Mouse (Mus musculus): Measurements from ENCODE around the gene H2-D1.
A peak's percentile ranks its signal among the peaks of the same experiment; 100 is the strongest.

The H2-D1 gene

DNA sequence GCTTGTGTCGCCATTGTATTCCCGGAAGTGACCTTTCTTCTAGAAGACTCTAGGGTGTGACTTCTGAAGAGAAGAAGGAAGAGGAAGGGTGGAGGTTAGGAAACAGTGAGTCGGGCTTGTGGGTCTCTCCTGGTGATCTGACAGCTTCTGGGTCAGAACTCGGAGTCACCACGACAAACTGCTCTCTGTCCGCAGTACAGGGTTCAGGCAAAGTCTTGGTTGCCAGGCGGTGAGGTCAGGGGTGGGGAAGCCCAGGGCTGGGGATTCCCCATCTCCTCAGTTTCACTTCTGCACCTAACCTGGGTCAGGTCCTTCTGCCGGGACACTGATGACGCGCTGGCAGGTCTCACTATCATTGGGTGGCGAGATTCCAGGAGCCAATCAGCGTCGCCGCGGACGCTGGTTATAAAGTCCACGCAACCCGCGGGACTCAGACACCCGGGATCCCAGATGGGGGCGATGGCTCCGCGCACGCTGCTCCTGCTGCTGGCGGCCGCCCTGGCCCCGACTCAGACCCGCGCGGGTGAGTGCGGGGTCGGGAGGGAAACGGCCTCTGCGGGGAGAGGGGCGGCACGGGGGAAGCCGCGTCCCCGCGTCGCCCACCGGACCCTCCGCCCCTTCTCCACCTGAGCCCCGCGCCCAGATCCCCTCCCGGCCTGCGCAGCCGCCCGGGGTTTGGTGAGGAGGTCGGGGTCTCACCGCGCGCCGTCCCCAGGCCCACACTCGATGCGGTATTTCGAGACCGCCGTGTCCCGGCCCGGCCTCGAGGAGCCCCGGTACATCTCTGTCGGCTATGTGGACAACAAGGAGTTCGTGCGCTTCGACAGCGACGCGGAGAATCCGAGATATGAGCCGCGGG lies at the start of gene H2-D1:
Gene H2-D1 (plus strand): TSS at position 67 of the 859 bp plus-strand sequence.
- DNase-seq: peak; percentile 95 to 99

DNA sequence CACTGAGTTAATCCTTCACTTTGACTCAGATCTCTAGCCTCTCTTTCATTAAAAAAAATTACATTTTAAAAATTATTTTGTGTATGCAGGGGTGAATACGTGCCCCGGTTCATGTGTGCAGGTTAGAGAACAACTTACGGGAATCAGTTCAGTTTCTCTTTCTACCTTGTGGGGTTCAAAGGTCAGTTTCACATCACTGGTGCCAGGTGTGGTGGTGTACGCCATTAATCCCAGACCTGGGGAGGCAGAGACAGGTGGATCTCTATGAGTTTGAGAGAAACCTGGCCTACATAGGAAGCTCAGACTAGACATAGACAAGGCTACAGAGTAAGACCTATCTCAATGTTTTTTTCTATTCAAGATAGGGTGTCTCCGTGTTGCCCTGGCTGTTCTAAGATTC lies 49.5 kb upstream of the H2-D1 start:
- DNase-seq: no peak

DNA sequence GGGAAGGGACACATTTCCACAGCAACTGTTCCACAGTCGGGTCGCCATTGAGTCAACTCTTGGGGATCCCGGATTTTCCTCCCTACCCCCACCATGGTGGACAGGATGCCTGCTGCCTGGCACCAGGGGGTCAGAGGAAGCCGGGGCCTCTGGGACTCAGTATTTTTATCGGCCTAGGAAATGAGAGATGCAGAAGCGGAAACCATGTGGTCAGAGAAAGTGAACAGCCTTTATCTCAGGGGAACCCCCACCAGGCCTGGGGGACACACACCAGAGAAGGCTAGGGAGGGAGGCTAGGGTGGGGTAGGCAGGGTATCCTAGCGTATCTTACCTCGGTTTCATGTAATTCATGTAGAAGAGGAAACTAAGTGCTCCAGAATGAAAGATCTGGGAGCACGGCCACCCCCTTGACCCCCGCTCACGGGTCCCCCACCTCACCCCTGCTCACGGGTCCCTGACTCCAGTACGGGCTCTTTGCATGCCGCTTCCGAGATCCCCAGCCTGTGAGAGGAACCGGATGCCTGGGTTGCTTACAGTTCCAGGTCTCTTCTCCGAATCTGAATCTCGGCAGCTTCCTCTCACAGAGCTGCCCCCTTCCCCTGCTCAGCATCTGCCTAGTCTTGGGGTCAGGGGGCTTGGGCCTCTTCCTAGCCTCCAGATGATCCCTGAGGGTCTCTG lies 43.9 kb upstream of the H2-D1 start:
- DNase-seq: peak; percentile 62 to 75

DNA sequence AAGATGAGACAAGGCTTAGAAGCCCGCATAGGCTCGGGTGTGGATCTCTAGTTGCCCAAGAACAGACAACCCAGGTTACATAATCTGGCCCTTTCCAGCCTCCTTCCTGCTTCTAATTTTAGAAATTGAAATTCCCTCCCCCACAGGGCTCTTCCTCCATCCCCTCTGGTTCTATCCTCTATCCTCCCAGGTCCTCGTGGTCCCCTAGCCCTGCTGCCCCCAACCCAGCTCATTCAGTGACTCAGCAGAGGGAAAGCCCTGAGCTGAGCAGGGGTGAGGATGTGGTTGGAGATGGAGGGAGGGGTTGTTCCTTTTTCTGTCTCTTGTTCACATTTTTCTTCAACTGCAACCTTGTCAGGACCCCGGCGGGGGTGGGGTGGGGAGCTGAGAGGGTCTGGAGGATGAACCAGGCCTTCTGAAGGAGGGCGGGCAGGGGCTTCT lies 42.9 kb upstream of the H2-D1 start:
- peak in 1 of 2 experiments; percentile 43 for DNase-seq

DNA sequence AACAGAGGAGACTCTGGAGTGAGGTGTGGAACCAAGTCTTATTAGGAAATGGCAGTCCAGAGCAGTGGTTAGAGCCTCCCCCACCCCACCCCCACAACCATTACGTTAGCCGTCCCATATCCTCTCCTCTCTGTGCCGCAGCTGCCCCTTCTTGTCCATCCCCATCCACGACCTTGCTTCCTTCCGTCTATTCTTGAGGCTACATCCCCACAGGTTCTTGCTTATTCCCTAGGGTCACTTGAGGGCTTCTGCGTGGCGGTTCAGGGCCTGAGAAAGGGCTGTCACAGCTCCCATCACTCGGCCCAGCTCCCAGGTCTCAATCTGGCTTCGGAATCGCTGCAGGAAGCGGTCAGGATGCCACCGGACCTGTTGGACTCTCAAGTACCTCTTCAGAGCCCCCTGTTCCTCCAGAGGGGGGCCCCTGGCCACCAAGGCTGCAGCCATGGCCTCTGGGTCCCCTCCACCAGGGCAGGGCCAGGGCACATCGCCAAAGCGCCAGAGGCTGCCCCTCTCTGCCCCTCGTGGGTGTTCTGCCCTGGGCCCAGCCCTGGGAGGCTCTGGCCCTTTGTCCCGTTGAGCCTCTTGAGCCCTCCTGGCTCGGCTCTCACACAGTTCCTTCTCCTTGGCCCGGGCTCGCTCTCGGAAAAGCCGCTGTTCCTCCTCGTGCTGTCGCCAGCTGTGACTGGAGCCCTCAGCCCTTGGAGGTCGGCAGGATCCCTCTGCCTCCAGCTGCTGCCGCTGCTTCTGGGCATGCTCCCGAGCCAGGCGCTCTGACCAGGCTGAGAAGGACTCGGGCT lies 42.2 kb upstream of the H2-D1 start, which contains the start of gene Gm16181:
Gene Gm16181 (plus strand): TSS at position 679 of the 797 bp plus-strand sequence.
- peak; percentile 62 to 85 for DNase-seq

DNA sequence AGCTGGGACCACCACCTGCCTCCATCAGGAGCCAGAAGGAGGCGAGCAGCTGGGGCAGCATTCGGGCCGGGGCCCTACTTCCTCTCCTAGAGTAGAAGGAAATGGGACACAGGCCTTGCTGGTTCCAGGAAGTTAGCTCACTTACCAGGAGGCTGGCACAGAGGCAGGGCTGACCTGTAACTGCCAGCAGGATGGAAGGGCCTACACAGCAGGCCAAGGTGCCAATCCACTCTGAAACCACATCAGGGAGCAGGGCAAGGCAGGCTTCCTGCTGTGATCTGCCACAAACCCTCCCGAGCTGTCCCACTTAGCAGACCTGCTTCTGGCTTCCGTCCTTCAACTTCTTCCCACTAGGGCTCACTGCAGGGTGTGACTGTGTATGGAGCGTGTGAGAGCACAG lies 40.2 kb upstream of the H2-D1 start:
- peak; percentile 58 to 72 for DNase-seq

DNA sequence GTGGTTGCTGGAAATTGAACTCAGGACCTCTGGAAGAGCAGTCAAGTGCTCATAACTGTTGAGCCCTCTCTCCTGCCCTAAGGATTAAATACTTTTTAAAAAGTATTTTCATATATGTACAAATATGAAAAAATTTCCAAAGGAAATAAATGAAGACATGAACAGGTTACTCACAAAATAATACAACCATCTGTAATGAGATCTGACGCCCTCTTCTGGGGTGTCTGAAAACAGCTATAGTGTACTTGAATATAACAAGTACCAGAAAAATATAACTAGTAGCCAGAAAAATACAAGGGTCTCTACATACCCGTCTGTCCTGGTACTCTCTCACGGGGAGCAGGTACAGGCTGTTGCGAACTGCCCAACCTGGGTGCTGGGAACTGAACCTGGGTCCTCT lies 37.9 kb upstream of the H2-D1 start:
- no peak for DNase-seq

DNA sequence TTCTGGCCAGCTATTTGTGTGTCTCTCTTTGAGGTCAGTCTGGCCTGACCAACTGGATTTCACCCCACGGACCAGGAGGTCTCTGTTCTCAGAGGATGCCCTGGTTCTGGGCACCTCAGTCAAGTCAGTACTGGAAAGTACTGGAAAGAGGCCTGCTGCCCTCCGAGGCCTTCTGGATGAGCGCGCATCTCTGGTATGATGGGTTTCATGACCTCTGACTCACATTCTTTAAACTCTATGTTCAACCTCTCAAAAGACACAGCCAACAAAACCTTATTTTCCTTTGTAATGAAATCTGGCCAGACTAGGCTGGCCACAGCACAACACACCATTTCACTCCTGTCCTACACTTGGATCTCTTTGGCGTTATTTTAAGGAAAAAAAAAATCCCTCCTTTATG lies 37.1 kb upstream of the H2-D1 start:
- DNase-seq: no peak

DNA sequence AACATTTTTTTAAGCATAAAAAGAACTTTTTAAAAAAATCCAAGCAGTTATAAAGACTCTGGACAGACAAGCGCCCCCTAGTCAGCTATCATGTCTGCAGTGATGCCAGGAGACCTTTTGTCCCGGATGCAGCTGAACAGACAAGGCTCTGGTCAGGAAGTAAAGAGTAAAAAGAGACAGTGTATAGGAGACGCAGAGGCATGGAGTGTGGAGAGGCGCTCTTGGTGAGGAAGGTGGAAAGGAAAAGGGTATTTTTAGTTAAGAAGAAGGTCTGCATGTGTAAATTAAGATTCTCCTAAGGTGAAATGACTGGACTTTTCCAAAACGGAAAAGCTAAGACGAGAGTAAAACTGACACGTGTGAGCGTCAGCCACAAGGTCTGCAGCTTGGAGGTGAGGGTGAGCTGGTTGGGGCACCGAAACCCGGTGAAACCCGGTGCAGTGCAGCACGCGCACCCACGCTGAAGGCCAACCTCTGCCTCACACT lies 35.9 kb upstream of the H2-D1 start:
- DNase-seq: no peak

DNA sequence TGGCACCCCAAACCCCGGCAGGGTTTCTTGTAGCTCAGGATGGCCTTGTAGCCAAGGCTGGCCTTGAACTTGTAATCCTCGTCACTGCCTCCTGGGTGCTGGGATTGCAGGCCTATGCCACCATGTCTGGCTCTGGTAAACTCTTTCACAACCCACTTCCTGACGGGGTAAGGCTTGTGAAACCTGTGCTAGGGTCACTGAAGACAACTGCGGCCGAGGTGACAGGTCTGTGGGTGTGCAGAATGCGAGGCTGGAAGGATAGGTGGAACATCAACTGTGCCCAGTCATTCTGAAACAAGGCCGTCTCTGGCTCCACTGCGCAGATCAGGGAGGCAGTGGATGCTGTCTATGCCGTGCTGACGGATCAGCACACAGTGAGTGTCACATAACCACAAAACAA lies 31.5 kb upstream of the H2-D1 start:
- DNase-seq: no peak

DNA sequence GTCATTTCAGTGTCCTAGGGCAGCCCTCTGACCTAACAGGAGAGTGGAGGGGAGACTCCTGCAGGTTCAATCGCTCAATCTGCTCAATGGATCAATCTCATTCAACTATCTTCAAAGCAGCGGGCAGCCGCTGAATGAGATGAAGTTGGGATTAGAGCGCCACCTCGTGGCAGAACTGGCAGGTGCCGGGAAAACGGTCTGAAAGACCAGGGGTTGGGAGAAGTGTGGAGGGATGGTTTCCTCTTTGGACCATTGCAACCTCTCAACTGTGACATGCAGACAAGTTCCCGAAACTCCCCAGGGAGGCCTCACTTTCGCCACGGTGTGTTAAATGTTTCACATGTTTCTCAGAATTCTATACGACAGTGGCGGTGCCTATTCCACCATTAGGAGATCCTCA lies 30.5 kb upstream of the H2-D1 start:
- DNase-seq: peak; percentile 81 to 91

DNA sequence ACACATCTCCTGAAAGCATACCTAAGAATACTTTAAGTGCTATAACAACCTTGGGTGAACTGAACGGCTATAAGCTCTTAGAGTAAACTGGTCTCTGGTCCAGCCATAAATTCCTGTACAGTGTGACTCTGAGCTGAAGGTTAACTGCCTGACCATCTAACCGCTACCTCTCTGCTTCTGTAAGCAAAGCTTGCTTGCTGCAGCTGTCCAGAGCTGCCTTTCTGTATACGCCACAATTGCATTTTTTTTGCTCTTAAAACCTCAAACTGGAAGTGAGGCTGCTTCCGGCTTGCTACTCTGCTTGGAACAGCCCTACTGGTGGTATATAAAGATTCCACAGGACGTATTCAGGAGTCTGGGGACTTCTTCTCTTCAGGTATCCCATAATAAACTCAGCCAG lies 29.9 kb upstream of the H2-D1 start:
- DNase-seq: no peak

DNA sequence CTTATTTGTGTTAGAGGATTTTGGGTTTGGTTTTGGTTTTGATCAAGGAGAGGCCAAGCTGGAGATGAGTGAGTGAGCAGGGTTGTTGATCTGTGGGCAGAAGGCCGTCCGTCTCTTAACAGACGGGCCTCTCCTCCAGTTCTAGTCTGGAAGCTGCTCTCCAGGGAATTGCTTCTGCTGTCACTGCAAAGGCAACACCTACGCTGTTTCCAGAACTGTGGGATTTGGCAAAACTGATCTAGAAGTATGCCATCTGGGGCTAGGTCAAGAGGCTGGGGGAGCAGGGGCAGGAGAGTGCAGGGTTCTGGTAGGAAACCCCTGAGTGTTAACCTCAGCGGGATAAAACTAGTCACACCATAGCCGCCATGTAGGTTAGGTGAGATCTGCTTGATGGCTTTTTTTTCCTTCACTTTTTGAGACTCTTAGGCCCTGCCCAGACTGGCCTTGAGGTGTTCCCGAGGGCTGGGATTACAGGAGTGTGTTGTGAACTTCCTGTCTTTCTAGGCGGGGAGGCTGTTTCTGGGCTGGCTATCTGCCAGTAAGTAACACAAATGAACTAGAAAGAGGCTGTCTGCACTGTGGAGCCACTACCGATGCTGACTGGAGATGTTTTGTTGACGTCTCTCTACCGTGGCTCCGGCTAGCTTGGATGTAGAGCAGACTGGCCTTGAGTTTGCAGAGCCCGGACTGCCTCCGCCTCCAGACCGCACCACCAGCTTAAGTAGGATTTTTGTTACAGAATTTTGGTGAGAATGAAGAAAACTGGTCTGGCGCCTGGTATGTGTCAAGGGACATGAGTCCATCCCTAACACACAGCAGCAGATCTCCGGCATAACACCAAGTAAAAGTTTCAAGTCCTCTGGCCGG lies 29.2 kb upstream of the H2-D1 start, which contains the start of gene Atp6v1g2:
Gene Atp6v1g2 (plus strand): TSS at position 547 of the 867 bp plus-strand sequence.
- DNase-seq: peak in 1 of 2 experiments; percentile 30

DNA sequence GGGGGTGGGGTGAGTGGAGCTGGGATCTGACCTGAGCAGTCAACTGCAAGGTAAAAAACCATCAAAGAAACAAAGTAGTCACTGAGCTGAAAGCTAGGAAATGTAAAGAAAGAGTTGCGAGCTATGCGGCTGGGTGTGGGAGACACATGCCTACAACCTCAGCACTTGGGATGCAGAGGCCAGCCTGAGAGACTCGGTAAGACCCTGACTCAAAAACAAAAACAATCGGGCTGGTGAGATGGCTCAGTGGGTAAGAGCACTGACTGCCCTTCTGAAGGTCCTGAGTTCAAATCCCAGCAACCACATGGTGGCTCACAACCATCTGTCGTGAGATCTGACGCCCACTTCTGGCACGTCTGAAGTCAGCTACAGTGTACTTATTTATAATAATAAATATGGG lies 28.4 kb upstream of the H2-D1 start:
- DNase-seq: peak in 1 of 2 experiments; percentile 20

DNA sequence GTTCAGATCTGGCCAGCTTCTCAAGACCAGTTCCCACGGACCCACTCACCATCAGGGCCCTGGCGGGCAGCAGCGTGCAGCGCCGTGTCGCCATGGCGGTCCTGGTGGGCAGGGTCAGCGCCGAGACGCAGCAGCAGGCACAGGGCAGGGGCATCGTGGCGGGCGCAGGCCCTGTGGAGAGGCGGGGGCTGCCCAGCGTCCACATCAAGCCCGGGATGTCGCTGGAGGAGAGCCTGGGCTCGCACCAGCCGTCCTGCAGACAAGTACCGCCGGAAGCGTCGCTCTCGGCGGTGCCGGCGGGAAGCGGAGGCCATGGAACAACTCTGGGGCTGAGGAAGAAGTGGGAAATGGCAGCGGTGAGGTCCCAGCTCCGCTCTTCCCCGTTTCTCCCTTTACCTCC lies 27.6 kb upstream of the H2-D1 start:
- peak; percentile 69 to 78 for DNase-seq

DNA sequence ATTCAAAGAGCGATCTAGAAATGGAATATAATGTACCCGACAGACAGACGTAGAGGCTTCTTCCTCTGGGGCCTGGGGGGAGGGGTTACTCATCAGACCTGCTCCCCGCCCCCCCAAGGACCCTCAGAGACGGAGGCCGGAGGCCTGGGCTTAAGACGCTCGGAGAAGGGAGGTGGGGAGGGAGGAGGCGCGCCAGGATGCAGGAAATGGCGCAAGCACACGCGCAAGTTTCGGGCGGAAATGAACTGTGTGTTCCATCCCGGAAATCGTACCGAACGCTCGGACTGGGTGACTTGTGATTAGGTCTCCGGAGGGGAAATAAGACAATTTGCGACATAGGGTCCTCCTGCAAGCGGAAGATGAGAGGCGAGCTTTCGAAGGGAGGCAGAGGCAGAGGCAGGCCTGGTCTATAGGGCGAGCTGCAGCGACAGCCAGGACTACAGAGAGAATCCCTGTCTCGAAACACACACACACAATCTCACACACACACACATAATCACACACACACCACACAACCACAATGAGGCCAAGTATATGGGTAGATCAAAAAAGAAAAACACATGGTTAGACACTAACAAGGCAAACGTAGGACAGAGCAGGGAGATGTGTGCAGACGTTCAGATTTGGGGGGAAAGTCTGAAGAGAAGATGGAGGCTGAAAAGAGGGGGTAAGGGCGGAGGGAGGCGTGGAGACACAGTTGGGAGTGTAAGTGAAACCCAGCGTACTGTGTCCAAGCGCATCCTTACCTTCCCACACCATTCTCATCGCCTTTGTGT lies 26.7 kb upstream of the H2-D1 start, which contains the start of gene Nfkbil1:
Gene Nfkbil1 (minus strand): TSS at position 179 of the 776 bp plus-strand sequence.
- DNase-seq: peak; percentile 93 to 95

DNA sequence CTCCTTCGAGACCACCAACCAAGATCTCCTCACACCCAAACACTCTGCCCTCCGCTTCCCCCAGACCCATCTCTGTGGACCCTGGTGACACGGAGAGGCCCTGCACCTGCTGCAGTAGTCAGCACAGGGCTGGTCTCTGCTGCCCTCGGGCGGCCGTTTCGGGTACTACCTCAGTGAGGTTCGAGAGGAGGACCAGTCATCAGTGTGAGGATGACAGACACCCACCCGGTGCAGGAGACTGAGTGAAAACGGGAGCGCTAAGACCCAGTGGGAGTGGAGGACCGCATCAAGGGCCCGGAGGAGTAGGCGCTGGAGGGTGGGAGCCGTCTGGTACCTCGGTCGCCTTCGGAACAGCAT lies 26.2 kb upstream of the H2-D1 start:
- DNase-seq: peak; percentile 92 to 98

DNA sequence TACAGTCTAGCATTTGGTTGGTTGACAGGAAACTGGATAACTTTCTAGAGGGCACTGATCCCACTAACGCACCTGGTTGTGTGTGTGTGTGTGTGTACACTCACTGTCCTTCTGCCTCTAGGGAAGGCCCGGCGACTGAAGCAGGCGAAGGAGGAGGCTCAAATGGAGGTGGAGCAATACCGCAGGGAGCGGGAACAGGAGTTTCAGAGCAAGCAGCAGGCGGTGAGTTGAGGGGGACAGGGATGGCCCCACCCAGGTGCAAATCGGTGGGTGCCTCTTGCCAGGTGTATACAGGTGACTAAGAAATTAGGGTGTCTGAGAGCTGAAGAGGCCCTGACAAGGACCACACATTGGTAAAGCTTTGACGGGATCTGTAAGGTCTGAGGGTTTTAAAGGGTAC lies 25.5 kb upstream of the H2-D1 start:
- peak in 1 of 2 experiments; percentile 23 for DNase-seq

DNA sequence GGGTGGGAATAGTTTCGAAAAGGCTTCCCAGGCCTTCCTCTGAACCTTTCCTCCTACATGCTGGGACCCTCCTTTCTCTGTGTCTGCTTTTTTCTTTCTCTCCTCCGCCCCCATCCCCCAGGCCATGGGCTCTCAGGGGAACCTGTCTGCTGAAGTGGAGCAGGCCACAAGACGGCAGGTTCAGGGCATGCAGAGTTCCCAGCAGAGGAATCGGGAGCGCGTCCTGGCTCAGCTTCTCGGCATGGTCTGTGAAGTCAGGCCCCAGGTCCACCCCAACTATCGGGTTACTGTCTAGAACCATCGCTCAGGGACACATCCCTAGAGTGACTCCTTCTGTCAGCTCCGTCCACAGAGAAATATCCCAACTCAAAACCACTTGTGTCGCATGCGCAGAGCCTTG lies 25.0 kb upstream of the H2-D1 start:
- no peak for DNase-seq

DNA sequence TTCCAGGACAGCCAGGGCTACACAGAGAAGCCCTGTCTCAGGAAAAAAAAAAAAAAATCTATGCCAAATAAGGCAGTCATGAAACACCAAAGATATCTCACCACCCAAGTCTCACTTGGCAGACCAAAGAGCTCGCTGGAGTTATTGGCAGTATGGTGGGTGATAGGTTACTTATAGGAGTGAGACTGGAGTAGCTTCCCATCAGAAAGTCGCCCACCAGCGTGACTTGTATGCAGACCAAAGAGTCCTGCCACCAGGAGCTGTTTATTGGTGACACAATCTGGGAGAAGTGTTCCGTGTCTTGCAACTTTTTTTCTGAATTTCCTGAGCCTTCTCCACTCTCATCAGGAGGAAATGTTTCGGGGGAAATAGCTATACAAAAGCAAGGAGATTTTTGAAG lies 22.8 kb upstream of the H2-D1 start:
- no peak for DNase-seq

Data from lung, postnatal 4 days (tissue).